Mouse (Mus musculus) T-helper 2 cell (primary cell): ENCODE results near the gene Tex30.

ENCODE experiments used
- in situ Hi-C: fragments of 300-600 bp; cut with MboI, MseI; formaldehyde crosslinking; loops from one replicate; pipeline ENCODE4 v1.15.1; 2025; ENCODE audit warnings: high pct_unique_total_duplicates

The Tex30 gene

DNA sequence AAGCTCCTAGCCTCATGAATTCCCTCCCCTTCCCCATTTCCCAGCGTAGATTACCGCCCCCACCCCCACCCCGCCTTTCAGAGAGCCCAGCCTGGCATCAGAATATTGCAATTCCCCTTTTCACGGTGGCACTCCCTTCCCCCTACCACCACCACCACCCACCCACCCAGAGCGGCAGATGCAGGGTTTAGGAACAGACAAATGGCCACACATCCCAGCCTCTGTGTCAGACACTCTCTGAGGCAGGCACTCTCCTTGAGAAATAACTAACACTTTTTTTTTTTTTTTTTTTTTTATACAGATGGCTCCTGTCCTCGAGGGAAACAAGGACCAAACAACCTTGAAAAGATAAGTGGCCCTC, 59.7 kb downstream of the Tex30 start:
- in situ Hi-C loops: no loop called here

DNA sequence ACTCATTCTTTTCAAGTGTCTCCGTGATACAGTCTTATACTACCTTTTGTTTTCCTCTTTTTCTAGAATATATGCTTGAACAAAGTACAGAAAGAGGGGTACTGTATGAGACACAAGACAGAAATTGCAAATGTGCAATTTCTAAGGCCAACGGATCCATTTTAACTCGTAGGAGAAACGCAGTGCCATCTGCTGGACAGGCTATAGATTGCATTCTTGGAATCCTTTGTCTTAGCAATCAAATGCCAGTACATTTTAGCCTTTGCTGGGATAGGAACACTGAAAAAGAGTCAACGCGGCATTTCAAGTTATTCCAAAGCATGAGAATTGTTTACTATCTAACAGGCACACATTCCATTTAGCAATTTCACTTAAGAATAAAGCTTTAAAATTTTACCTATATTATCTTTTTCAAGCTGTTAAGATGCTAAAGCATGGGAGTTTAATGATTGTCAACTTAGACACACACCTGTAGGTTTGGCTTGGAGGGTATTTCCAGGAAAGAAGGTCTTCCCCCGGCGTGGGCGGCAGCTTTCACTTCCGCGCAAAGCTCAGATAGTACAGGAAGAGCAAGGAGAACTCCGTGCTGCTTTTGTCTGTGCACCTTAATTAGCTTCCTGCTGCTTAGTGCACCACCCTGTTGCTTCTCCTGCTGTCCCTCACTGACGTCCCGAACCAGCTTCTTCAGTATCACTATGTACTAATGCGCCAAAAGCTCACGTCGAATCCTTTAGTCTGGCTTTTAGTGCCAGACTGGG, 60.3 kb downstream of the Tex30 start:
- in situ Hi-C loops: no loop called here
